Mouse (Mus musculus) limb, embryonic 12.5 days (tissue): ENCODE measurements around the gene Tmem121. TPM values are rescaled to one million over a fixed set of nuclear protein-coding genes. Genes with fewer than 3 reads are reported as not detected.
"Not testable (repeated sequence)": the region's sequence is repeated elsewhere in the genome, so short reads cannot be mapped to it uniquely, and the experiment has no call there.

ENCODE experiments used
- ATAC-seq: fragments of 200-750 bp; cut with Nextera tagmentation; 2 replicates; pipeline ENCODE4 v1.8.0; 2017; ENCODE audit warnings: low read depth, moderate TSS enrichment; ENCODE audit not compliant: insufficient number of reproducible peaks, insufficient read depth, low FRiP score, low TSS enrichment
- H3K27ac ChIP-seq: fragments of 300-500 bp; sonication (generic); 2 replicates; pipeline ENCODE4 v1.5.1; 2016; ENCODE audit warnings: mild to moderate bottlenecking, moderate library complexity
- H3K27me3 ChIP-seq: fragments of 300-500 bp; sonication (generic); 2 replicates; pipeline ENCODE4 v1.6.1; 2016; ENCODE audit warnings: mild to moderate bottlenecking, moderate library complexity
- H3K36me3 ChIP-seq: fragments of 300-500 bp; sonication (generic); 2 replicates; pipeline ENCODE4 v1.6.1; 2016; ENCODE audit warnings: mild to moderate bottlenecking, moderate library complexity
- H3K4me1 ChIP-seq: fragments of 300-500 bp; sonication (generic); replicated peaks from 2 replicates; pipeline ENCODE4 v1.6.1; 2016
- H3K4me2 ChIP-seq: fragments of 300-500 bp; sonication (generic); 2 replicates; pipeline ENCODE4 v1.6.1; 2016; ENCODE audit warnings: mild to moderate bottlenecking, moderate library complexity
- H3K4me3 ChIP-seq: fragments of 300-500 bp; sonication (generic); replicated peaks from 2 replicates; pipeline ENCODE4 v1.5.1; 2016; ENCODE audit warnings: mild to moderate bottlenecking
- H3K9ac ChIP-seq: fragments of 300-500 bp; sonication (generic); replicated peaks from 2 replicates; pipeline ENCODE4 v1.6.1; 2016; ENCODE audit warnings: mild to moderate bottlenecking, moderate library complexity
- H3K9me3 ChIP-seq: fragments of 300-500 bp; sonication (generic); 2 replicates; pipeline ENCODE4 v1.6.1; 2016; ENCODE audit warnings: mild to moderate bottlenecking, moderate library complexity
- WGBS: fragments of 180-500 bp; shearing (Covaris S2); methylation state at CpG from one replicate; pipeline ENCODE4 v1.1.7; 2016; 5-methylcytosine and 5-hydroxymethylcytosine counted together
- polyA plus RNA-seq: library from polyadenylated mRNA; unstranded; fragments of >200 nt; fragmentation: Nextera tagmentation; extraction: Ambion mirVana; gene quantifications from 2 replicates; pipeline ENCODE4 v1.2.1, GENCODE M21; 2016

The Tmem121 gene
- polyA plus RNA-seq, 1 experiment from 2014 or later: 18.7 TPM

GRCm38 (mm10) chr12:113224206-113224605, 38.5 kb downstream of the Tmem121 start:
- ATAC-seq: no peak
- Histone ChIP-seq H3K9ac (no peak overlapping the region), H3K27me3 (no peaks in the 10 kb centered on the region), H3K4me2 (no peak overlapping the region), H3K27ac (no peak overlapping the region), H3K4me3 (no peak overlapping the region), H3K9me3 (peaks cover 3% of the 10 kb centered on the region; the same call in 1 of the 2 replicates), H3K4me1 (no peaks in the 10 kb centered on the region), H3K36me3 (no peaks in the 10 kb centered on the region)
- WGBS: 81% methylated on average over 5 of the region's 5 CpGs

- no peak overlapping the region for H3K27ac ChIP-seq
- WGBS: 83% methylated on average over 6 of the region's 6 CpGs
- H3K36me3 ChIP-seq: no peaks in the 10 kb centered on the region
- no peaks in the 10 kb centered on the region for H3K4me1 ChIP-seq
- H3K9me3 ChIP-seq: peaks cover 3% of the 10 kb centered on the region; the same call in 1 of the 2 replicates
- H3K9ac ChIP-seq: no peak overlapping the region
- no peaks in the 10 kb centered on the region for H3K27me3 ChIP-seq
- H3K4me3 ChIP-seq: no peak overlapping the region
- no peak overlapping the region for H3K4me2 ChIP-seq
- no peak for ATAC-seq
Measured at GRCm38 (mm10) chr12:113224687-113225091, 39.0 kb downstream of the Tmem121 start.

GRCm38 (mm10) chr12:113227970-113228593, 42.4 kb downstream of the Tmem121 start:
- WGBS: 72% methylated on average over 6 of the region's 6 CpGs
- no peak overlapping the region for H3K4me2 ChIP-seq
- ATAC-seq: no peak

GRCm38 (mm10) chr12:113230741-113231140, 45.0 kb downstream of the Tmem121 start:
- 80% methylated on average over 4 of the region's 4 CpGs for WGBS
- Histone ChIP-seq H3K27ac (no peak overlapping the region), H3K9me3 (peaks cover 3% of the 10 kb centered on the region; the same call in 1 of the 2 replicates), H3K4me3 (no peak overlapping the region), H3K36me3 (no peaks in the 10 kb centered on the region), H3K4me2 (no peak overlapping the region), H3K9ac (no peak overlapping the region), H3K4me1 (no peaks in the 10 kb centered on the region), H3K27me3 (no peaks in the 10 kb centered on the region)
- no peak for ATAC-seq

More at GRCm38 (mm10) chr12:113227970-113228593, 42.4 kb downstream of the Tmem121 start:
- no peaks in the 10 kb centered on the region for H3K27me3 ChIP-seq
- H3K4me3 ChIP-seq: no peak overlapping the region
- no peaks in the 10 kb centered on the region for H3K4me1 ChIP-seq
- no peak overlapping the region for H3K9ac ChIP-seq
- no peaks in the 10 kb centered on the region for H3K36me3 ChIP-seq
- H3K27ac ChIP-seq: no peak overlapping the region
- H3K9me3 ChIP-seq: peaks cover 3% of the 10 kb centered on the region; the same call in 1 of the 2 replicates

GRCm38 (mm10) chr12:113231551-113232263, 46.0 kb downstream of the Tmem121 start:
- 83% methylated on average over 6 of the region's 6 CpGs for WGBS
- not testable (repeated sequence) for ATAC-seq, H3K27me3 ChIP-seq, H3K4me2 ChIP-seq, H3K4me3 ChIP-seq, H3K36me3 ChIP-seq, H3K9me3 ChIP-seq, H3K4me1 ChIP-seq, H3K9ac ChIP-seq, H3K27ac ChIP-seq

- WGBS: 33% methylated on average over 1 of the region's 1 CpGs
- not testable (repeated sequence) for H3K4me3 ChIP-seq, H3K9me3 ChIP-seq, H3K4me1 ChIP-seq, H3K27me3 ChIP-seq, ATAC-seq, H3K4me2 ChIP-seq, H3K27ac ChIP-seq, H3K36me3 ChIP-seq, H3K9ac ChIP-seq
Measured at GRCm38 (mm10) chr12:113232264-113232750, 46.6 kb downstream of the Tmem121 start.

Other genes with a start within 250 kb of the Tmem121 start
- gene Nudt14, start 243.8 kb upstream of the Tmem121 start, polyA plus RNA-seq: 81.6 and 95.2 TPM in 2 replicates
- 25.7 and 29.1 TPM in 2 replicates for gene Btbd6, start 209.4 kb upstream of the Tmem121 start, polyA plus RNA-seq
- gene Brf1, start 185.2 kb upstream of the Tmem121 start, polyA plus RNA-seq: 76.0 and 83.0 TPM in 2 replicates
- 15.8 and 17.9 TPM in 2 replicates for gene Pacs2, start 171.4 kb upstream of the Tmem121 start, polyA plus RNA-seq
- gene Tex22, start 111.4 kb upstream of the Tmem121 start, polyA plus RNA-seq: not detected in 2 replicates
- 19.3 and 20.5 TPM in 2 replicates for gene Mta1, start 87.7 kb upstream of the Tmem121 start, polyA plus RNA-seq
- gene Crip2, start 45.7 kb upstream of the Tmem121 start, polyA plus RNA-seq: 51.4 and 53.7 TPM in 2 replicates
- gene Crip1, start 39.6 kb upstream of the Tmem121 start, polyA plus RNA-seq: 71.0 and 73.2 TPM in 2 replicates
- gene Tedc1, start 29.5 kb upstream of the Tmem121 start, polyA plus RNA-seq: 44.1 and 44.6 TPM in 2 replicates